Mouse (Mus musculus) lung, adult 18-20 months (tissue): ENCODE results near the gene Bhmt.

Experiments
- DNase-seq, 2 experiments: peaks; one replicate each; pipeline ENCODE4 v3.0.0; 2022; ENCODE audit warnings: mixed read lengths in 2 of 2

The Bhmt gene

DNA sequence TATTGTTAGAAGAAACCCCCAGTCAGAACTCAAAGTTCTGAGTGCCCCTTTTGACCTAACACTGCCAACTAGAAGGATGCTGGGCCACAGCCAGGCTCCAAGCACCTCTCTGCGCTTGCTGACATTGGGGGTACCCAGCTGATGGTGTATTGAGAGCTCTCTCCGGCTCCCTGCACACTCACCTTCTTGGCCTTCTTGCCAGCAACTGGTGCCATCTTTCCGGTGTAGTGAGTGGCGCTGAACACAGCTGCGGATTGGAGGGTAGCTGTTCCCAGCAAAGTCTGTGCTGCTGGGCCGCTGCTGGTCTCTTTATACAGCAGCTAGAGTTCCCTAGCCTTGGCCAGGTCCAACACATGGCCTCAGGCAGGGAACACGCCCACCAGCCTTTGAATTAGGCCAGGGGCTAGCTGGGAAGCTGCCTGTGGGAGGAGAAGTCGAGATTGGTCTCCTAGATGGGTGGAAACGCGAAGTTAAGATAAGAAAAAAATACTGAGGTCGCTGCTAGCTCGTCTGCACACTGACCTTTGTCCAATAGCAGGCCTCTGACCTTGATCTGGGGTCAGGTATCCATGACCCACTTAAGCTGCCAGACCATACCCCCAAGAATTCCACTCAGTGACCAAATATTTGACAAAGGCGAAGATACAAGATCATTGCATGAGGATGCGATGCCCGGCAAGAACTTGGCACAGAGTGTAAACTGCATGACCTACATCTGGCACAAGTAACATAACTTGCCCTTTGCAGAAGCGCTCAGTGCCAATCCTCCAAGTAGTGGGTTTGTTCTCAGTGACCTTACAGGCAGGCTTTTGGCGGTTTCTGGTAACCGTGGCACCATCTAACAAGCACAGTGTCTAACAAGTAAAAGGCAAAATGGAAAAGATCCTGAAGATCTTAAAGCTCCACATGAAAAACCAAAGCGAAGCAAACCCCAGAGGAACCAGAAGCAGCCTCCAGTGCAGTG is at the start of gene Bhmt:
Gene Bhmt (minus strand): TSS at position 680 of the 964 bp plus-strand sequence.
- DNase-seq: no peak

DNA sequence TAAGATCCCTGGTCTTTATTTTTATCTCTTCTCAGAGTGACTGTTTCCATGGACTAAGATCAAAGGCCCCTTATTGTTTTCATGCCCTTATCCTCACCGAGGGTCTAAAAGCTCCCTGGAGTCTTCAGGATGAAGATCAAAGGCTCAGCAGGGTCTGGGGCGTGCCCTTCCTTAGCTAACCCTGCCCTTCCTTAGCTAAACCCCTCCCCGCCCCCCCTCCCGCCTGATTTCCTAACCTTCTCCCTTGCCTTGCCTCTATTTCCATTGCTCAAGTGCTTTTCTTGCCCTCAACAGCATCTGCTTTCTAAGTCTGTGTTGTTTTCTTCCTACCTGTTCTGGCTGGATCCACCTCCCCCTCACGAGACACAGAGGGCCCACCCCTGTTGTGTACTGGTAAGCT is 49.6 kb upstream of the Bhmt start:
- no peak for DNase-seq

DNA sequence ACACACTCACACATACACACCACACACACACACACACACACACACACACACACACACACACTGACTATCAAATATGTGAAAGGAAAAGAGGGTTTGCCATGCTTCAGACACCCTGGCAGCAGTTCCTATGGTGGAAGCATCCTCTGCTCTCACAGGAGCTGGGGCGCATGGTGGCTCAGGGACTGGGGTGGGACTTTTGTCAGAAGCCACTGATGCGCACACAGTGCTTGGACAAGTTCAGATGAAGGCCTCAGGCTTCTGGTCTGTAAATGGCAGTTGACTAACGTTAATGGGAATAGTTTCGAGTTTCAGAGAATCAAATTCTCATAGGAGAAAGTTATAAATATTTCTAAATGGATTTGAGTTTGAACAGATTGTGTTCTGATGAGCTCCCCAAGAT is 47.5 kb upstream of the Bhmt start:
- no peak for DNase-seq

DNA sequence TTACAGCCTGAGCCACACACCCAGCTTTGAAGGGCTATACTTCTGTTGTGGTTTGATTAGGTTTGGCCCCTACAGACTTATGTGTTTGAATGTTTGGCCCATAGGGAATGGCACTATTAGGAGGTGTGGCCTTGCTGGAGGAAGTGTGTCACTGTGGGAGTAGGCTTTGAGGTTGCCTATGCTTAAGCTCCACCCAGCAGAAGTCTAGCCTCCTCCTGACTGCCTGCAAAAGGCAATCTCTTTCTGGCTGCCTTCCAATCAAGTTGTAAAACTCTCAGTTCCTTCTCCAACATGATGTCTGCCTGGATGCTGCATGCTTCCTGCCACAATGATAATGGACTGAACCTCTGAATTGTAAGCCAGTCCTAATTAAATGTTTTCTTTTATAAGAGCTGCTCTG is 45.6 kb upstream of the Bhmt start:
- DNase-seq: no peak

DNA sequence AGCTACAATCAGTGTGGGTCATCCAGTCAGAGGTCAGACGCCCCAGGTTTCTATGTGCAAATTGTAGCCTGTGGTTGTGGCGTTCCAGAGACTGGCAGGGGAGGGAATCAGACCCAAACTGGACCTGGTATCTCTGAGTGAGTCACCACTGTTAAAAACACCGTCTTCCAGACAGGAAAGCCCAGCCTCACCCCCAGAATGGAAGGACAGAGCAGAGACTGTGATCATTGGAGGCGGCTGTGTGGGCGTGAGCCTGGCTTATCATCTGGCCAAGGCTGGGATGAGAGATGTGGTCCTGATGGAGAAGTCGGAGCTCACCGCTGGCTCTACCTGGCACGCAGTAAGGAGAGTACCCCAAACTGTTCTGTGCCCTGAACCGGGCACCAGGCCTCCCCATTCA is 39.1 kb upstream of the Bhmt start:
- no peak for DNase-seq

DNA sequence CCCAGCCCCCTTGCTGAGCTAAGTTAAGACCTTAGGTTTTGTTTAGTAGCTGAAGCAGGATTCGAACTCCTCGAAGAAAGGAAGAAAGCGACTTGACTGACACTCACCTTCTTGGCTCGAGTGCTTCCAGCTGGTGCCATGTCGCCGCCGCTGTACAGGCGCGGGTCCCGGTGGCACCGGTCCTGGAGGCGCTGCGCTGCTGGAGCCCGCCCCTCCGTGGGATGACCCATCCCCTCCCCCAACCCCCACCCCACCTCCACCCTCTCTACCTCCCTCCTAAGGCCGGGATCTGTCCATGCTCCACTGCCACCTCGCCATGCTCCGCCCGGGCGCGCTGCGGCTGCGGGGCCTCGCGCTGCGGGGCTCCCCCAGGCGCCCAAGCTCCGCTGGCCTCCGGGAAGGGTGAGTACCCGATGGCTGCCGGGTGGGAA is 36.4 kb upstream of the Bhmt start, which contains the start of the genes Bhmt2 and Dmgdh:
Gene Bhmt2 (minus strand): TSS at position 172 of the 431 bp plus-strand sequence.
Gene Dmgdh (plus strand): TSS at position 303 of the 431 bp plus-strand sequence.
- no peak for DNase-seq

DNA sequence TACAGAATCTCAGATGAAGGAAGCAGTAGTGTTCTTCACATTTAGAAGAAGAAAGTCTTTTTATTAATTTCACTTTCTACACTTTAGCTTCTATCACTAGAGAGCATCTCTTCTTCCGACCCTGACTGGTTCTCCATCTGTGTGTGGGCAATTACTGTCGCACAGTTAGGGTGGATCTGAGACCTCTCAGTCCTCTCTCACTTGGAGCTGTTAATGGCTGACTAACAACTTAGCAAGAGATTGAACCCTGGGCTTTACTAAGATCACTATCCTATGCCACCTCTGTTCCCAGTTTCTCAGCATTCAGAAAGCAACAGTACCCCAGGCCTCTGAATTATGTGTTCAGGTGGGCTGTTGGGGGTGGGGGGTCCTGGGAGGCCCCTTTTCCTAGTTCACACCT is 35.5 kb upstream of the Bhmt start:
- DNase-seq: no peak

DNA sequence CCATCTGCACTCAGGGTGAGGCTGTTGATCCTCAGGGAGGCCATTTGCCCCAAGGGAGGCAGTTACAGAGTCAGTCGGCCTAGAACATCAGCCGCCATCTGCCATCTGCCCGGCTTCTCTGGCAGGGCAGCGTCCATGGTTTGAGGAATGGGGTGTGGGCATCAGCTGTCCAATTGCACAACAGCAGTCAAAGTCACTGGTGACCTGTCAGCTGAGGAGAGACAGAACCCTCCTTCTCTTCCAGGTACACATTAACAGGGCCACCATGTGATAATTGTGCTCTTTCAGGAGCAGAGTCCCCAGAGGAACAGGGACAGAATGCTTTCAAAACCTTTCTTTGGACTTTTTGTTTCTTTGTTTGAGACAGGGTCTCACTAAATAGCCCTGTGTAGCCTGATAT is 34.6 kb upstream of the Bhmt start:
- DNase-seq: no peak

DNA sequence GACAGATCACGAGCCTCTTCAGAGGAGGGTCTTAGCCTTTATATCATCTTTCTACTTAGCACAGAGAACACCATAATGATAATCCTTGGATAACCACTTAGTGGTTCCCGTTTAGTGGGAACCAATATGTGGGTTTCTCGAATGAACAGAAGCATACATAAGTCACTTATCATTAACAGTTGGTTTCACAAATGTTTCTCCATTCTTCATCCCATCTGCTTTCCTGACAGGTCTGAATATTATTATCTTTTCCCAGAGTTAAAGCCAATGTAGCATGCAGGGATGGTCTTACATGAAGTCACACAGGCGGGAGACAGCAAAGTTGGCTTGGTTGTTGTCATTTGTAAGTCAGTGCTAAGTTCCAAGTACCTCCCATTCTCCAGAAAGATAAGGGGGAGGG is 29.8 kb upstream of the Bhmt start:
- no peak for DNase-seq

DNA sequence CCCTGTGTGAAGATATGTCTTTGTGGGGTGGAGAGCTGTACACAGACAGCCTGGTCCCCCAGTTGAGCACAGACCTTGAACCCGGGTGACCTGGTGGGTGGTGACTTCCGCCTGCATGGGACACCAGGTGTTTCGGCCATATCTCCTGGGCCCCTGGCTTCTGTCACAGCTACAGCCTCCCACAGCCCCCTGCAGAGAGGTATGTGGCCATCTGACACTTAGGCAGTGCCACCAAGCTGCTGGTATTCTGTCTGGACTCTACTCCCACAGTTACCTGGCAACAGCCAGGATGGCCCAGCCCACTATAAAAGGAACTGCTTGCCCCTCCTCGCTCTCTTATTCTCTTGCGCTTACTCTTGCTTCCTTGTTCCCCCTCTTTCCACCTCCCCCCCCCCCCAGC is 20.2 kb upstream of the Bhmt start:
- DNase-seq: no peak

DNA sequence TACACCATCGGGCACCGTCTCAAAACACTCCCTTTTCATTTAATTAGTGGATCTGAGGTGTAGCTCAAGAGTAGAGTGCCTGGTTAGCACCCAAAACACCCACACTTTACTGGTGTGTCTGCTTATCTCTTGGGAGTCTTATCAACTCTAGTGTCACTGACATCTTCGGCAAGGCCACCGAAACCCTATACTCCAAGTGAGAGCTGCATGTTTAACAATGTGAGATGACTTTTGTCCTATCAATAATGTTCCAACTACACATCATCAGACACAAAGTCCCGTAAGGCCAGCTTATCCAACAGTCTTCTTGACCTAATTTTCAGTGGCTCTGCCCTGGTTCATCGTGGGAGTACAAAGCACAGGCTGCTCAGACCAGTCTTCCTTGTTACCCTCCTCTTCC is 15.6 kb upstream of the Bhmt start:
- DNase-seq: no peak

DNA sequence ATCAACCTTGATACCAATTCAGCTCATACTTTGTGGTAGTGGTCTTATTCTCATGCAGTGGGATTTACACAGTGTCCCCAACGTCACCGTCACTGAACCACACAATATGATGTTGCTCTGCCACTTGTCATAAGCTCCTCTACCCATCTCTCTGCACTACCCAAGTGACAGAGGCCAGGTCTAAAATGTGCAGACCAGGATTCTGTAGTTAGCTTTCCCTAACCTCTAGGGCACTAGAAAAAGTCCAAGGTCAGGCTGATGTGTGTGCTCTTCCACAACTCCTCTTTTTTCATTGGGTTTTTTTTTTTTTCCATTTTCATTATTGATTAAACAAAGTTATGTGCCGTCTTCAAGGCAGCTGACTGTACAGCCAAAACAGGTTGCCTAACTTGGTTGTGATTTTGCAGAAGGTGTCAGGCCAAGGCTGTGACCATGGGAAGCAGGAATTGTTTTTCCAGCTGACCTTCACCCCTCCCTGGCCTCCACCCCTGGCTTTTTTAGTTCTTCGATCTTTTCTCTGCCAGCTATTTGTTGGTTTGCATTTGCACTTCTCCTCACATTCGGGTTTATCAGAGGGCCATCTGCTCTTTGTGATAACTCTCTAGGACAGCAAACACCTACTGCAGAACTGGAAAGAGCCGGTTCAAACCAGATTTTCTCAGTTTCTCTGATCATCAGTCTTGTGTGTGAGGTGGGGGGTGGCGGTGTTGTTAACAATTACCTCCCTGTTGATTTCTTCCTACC is 10.8 kb upstream of the Bhmt start:
- DNase-seq: no peak

DNA sequence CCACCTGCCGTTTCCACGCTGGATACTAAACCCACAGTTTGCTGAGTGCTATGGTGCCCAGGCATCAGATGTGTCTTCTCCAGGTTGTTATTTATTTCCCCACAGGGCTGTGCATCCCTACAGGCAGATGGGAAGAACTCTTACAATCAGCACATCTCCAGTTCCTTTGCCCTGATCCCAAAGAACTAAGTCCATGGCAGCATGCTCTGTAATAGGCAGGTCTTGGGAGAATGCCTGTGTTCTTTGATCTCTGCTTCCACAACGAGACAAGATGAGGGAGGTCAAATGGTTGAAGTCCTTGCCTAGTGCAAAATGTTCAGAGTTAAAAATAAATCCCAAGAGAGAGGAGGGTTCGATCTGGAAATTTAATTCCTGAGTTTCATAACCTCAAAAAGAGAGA is 1.9 kb upstream of the Bhmt start:
- DNase-seq: no peak

DNA sequence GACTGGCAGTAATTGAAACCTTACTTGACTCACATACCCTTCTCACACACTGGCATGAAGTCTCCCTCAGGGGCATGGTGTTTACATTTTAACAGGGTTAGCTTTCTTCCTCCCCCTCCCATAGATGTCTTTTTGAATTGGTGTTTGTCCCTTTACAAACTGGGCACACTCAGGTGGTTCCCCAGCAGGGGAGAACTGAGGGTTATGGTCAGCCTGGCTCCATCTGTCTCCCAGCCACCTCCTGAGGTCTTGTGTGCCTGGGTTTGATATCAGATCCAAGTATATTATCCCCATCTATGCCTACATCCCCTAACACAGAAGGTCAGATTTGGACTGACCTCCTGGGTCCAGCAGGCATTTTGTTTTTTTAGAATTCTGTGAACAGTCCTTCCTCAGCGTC is 1.2 kb downstream of the Bhmt start:
- DNase-seq: no peak

DNA sequence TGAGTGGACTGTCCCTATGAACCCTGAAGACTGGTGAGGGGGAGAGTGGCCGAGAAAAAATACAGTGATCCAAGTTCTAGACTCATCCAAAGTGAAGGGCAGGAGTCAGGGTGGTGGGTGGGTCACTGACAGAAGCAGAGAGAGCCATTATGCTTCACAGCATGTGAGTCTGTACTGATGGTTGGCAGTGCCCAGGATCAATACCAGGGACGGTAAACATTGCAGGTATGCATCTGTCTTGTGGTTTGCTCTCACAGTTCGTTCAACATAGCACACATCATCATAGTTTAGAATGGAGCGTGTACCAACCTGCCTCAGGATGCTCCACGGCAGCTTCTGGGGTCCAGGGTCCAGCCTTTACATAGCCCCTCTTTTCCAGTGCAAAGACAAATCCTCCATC is 4.8 kb downstream of the Bhmt start:
- DNase-seq: no peak

DNA sequence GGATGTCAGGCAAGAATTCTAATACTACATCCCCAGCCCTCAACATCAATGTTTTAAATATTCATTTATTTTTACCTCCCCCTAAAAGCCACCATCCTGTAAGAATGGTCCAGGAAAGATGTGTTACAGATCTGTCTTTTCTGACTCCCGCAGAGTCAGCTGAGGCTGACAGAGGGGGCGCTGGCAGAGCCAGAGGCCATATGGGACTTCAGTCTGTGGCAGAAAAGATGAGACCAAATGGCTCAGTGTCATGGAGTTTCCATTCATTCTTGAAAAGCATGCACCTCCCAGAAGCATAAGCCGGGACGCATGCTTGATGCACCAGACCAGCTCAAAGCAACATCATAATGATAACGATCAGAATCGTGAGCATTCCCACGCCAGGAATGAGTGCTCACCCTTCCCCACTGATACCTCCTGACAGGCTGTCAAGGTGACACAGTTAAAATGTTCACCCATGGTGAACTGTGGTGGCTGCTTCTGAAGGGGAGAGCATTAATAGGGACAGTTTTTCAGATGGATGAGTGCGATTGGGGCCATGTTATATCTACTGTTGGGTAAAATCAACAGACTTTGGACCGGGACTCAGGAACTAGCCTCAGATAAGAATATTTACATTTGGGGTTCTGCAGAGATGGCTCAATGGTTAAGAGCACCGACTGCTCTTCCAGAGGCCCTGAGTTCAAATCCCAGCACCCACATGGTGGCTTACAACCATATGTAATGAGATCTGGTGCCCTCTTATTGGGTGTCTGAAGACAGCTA is 6.6 kb downstream of the Bhmt start:
- DNase-seq: no peak

DNA sequence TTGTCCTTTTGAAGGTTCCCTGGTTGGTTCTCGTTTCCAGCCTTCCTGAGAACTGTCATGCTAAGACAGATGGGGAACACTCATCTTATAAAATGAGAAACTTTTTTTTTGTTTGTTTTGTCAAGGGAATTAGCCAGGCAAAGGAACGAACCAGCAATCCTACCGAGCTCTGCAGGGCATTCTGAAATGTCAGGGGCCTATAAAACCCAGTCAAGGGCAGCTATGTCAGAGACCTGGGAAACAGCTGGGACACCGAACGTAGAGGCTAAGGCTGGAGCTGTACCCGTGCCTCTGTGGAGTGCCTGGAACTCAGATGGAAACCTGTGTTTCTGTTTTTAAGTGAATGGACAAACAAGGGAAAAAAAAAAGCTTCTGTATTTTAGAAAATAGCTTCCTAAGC is 8.9 kb downstream of the Bhmt start:
- no peak for DNase-seq

DNA sequence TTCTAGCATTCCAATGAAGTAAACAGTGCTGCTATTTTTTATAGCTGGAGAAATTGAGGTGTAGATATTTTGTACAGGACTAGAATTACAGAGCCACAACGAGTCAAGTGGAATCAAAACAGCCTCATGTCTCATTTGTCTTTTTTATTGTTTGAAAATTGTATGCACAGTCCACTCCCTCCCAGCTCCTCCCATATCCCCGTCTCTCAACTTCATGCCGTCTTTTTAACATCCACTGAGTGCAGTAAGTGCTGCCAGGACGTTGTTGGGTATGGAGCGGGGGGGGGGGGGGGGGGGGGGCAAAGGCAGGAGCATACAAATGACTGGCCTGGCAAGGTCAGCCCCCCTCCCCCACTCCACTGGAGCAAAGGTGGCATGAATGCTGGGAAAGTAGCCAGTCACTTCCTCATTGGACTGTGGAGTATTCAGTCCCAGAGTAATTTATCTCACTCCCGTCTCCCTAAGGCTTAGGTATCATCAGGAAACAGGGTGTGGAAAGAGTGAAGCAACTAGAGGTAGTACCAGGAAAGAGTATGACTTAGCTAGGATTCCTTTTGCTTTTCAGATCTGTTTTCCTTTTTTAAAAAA is 23.3 kb downstream of the Bhmt start:
- no peak for DNase-seq

DNA sequence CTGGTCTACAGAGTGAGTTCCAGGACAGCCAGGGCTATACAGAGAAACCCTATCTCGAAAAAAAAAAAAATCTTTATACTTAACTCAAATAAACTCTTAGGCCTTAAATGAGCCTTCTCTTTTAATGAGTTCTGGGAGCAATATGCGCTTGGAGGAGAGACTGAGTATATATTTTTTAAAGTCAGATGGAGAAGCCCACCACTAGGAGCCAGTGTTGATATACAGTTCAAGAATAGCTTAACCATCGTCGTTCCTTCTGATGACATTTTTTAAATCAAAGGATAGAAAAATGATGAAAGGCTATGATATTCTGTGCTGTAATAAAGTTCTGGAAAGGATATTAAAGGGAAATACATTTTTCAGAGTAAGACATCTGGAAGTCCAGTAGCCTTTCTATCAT is 24.0 kb downstream of the Bhmt start:
- DNase-seq: no peak

DNA sequence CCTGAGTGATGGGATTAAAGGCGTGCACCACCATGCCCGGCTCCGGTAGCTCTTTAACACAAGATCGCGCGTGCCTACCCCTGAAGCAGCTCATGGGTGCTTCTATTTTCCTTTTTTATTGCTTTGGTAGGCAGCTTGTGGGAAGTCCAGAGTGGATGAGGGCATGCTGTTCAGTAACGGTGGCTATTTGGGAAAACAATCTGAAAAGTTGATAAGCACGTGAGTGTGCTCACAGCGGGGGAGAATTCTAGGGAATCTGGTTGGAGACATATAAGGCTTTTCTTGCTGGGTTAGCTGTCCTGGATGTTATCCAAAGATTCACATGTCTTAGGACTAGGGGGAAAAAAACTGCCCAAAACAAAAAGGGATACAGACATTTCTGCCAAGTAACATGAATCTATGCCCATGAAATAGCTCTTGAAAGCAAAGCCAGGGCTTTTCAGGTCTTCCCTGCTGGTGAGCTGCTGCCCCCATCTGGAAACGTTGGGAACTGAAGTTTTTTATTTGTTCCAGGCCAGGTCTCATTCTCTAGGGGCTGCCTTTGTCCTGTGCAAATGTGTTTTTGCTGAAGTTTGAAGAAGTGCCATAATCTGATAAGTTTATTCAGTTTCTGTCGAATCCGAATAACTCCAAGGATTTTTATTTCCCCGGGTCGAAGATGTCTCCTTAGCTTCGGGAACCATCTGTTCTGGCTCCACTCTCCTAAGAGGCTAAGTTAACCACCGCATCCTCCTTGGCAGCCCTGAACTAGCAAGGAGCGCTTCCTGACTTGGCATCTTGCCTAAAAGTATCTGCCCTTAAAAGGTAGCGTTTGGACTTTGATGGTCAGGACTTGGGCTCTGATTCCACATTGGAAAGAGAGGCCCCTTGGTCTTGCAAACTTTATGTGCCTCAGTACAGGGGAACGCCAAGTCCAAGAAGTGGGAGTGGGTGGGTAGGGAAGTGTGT is 24.8 kb downstream of the Bhmt start:
- peak; percentile 32 to 58 for DNase-seq

DNA sequence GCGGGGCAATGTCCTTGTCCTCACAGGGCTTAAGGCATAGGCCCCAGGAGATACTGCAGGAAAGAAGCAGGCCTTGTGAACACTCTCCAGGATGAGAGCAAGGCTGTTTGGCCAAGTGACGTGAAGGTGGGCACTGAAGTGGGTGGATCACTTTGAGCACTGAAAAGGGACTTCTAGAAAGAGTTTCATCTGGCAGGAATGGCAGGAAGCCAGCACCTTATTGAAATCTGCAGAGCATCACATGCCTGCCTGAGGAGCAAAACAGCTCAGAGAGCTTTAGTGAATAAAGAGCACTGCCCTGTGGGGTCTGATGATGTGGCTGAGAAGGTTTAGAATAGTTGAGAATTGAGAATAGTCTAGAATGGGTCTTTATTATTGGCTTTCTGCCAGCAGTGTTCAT is 29.3 kb downstream of the Bhmt start:
- no peak for DNase-seq

DNA sequence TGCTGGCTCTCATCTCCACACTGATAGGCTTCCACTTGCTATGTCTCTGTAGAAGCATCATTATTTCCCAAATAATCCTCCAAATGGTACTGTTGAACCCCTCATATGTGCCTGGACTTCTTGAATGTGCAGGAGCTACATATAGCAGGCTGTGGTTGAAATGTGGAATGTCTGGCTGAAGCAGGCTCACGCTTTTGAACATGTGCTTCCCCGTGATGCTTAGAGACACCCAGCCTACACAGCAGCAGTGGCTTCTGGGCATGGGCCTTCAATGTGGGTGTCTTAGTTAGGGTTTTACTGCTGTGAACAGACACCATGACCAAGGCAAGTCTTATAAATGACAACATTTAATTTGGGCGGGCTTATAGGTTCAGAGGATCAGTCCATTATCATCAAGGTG is 30.1 kb downstream of the Bhmt start:
- no peak for DNase-seq
